Mouse (Mus musculus): Measurements from ENCODE around the gene Maml2. TPM values are rescaled to one million over a fixed set of nuclear protein-coding genes. Genes with fewer than 3 reads are reported as not detected.

Gene Maml2
- polyA plus RNA-seq, 1 experiment from 2014 or later = 5.0 TPM

GRCm38 (mm10) chr9:13651065-13651464 is 353.3 kb downstream of the Maml2 start:
- Histone ChIP-seq H3K4me3 (ENCODE audit: low read length) (no peak overlapping the region), H3K27me3 (replicated peaks; ENCODE audit: control insufficient read depth, insufficient read depth, low read length) (no peaks in the 10 kb centered on the region), H3K4me1 (ENCODE audit: control insufficient read depth, insufficient read depth, low read length) (no peaks in the 10 kb centered on the region), H3K36me3 (ENCODE audit: control insufficient read depth, insufficient read depth, low read length) (no peaks in the 10 kb centered on the region), H3K9me3 (ENCODE audit: control insufficient read depth, low read length) (no peaks in the 10 kb centered on the region), H3K9ac (ENCODE audit: low read depth, low read length) (no peak overlapping the region), H3K27ac (ENCODE audit: low read length) (no peak overlapping the region), H3K4me2 (ENCODE audit: low read depth, low read length) (no peak overlapping the region)
- WGBS = 79% methylated on average over 2 of the region's 2 CpGs
- no peak for ATAC-seq

- WGBS = 82% methylated on average over 4 of the region's 4 CpGs
- Histone ChIP-seq H3K4me1 (ENCODE audit: control insufficient read depth, insufficient read depth, low read length) (no peaks in the 10 kb centered on the region), H3K27me3 (replicated peaks; ENCODE audit: control insufficient read depth, insufficient read depth, low read length) (no peaks in the 10 kb centered on the region), H3K9ac (ENCODE audit: low read depth, low read length) (no peak overlapping the region), H3K27ac (ENCODE audit: low read length) (no peak overlapping the region), H3K4me3 (ENCODE audit: low read length) (no peak overlapping the region), H3K9me3 (ENCODE audit: control insufficient read depth, low read length) (no peaks in the 10 kb centered on the region), H3K36me3 (ENCODE audit: control insufficient read depth, insufficient read depth, low read length) (no peaks in the 10 kb centered on the region), H3K4me2 (ENCODE audit: low read depth, low read length) (no peak overlapping the region)
- no peak for ATAC-seq
Observed at GRCm38 (mm10) chr9:13651828-13652227, 354.1 kb downstream of the Maml2 start.

- H3K27me3 ChIP-seq (replicated peaks; ENCODE audit: control insufficient read depth, insufficient read depth, low read length) = no peaks in the 10 kb centered on the region
- H3K27ac ChIP-seq (ENCODE audit: low read length) = no peak overlapping the region
- no peaks in the 10 kb centered on the region for H3K4me1 ChIP-seq (ENCODE audit: control insufficient read depth, insufficient read depth, low read length)
- no peak overlapping the region for H3K4me3 ChIP-seq (ENCODE audit: low read length)
- H3K4me2 ChIP-seq (ENCODE audit: low read depth, low read length) = no peak overlapping the region
- H3K36me3 ChIP-seq (ENCODE audit: control insufficient read depth, insufficient read depth, low read length) = no peaks in the 10 kb centered on the region
- WGBS = 65% methylated on average over 8 of the region's 8 CpGs
- H3K9ac ChIP-seq (ENCODE audit: low read depth, low read length) = no peak overlapping the region
- no peaks in the 10 kb centered on the region for H3K9me3 ChIP-seq (ENCODE audit: control insufficient read depth, low read length)
- no peak for ATAC-seq
Observed at GRCm38 (mm10) chr9:13652389-13652877, 354.7 kb downstream of the Maml2 start.

GRCm38 (mm10) chr9:13652917-13653316 is 355.2 kb downstream of the Maml2 start:
- Histone ChIP-seq H3K4me1 (ENCODE audit: control insufficient read depth, insufficient read depth, low read length) (no peaks in the 10 kb centered on the region), H3K9ac (ENCODE audit: low read depth, low read length) (no peak overlapping the region), H3K9me3 (ENCODE audit: control insufficient read depth, low read length) (no peaks in the 10 kb centered on the region), H3K4me2 (ENCODE audit: low read depth, low read length) (no peak overlapping the region), H3K27me3 (replicated peaks; ENCODE audit: control insufficient read depth, insufficient read depth, low read length) (no peaks in the 10 kb centered on the region), H3K36me3 (ENCODE audit: control insufficient read depth, insufficient read depth, low read length) (no peaks in the 10 kb centered on the region), H3K4me3 (ENCODE audit: low read length) (no peak overlapping the region), H3K27ac (ENCODE audit: low read length) (no peak overlapping the region)
- peak; percentile 50; the same call in 1 of the 2 replicates for ATAC-seq
- 26% methylated on average over 3 of the region's 3 CpGs for WGBS

- Histone ChIP-seq H3K9ac (ENCODE audit: low read depth, low read length) (peak overlapping the region; percentile 43; the same call in 1 of the 2 replicates), H3K27me3 (replicated peaks; ENCODE audit: control insufficient read depth, insufficient read depth, low read length) (no peaks in the 10 kb centered on the region), H3K4me1 (ENCODE audit: control insufficient read depth, insufficient read depth, low read length) (peaks cover 10% of the 10 kb centered on the region), H3K36me3 (ENCODE audit: control insufficient read depth, insufficient read depth, low read length) (no peaks in the 10 kb centered on the region), H3K4me2 (ENCODE audit: low read depth, low read length) (peak overlapping the region; percentile 22), H3K4me3 (ENCODE audit: low read length) (peak overlapping the region; percentile 17; the same call in 1 of the 2 replicates), H3K9me3 (ENCODE audit: control insufficient read depth, low read length) (no peaks in the 10 kb centered on the region), H3K27ac (ENCODE audit: low read length) (0 out of 2 replicates have a peak overlapping the region, but pooled peaks have one; percentile 40)
- peak; percentile 66 for ATAC-seq
- WGBS = 8% methylated on average over 12 of the region's 12 CpGs
Observed at GRCm38 (mm10) chr9:13661768-13662623, 364.2 kb downstream of the Maml2 start.

- ATAC-seq = no peak
Observed at GRCm38 (mm10) chr9:13665487-13665969, 367.8 kb downstream of the Maml2 start.

GRCm38 (mm10) chr9:13667955-13668354 is 370.2 kb downstream of the Maml2 start:
- H3K27ac ChIP-seq (ENCODE audit: low read length) = no peak overlapping the region
- no peak overlapping the region for H3K4me3 ChIP-seq (ENCODE audit: low read length)
- no peaks in the 10 kb centered on the region for H3K4me1 ChIP-seq (ENCODE audit: control insufficient read depth, insufficient read depth, low read length)
- no peaks in the 10 kb centered on the region for H3K36me3 ChIP-seq (ENCODE audit: control insufficient read depth, insufficient read depth, low read length)
- H3K4me2 ChIP-seq (ENCODE audit: low read depth, low read length) = no peak overlapping the region
- no peak for ATAC-seq
- WGBS = 96% methylated on average over 1 of the region's 1 CpGs
- no peaks in the 10 kb centered on the region for H3K9me3 ChIP-seq (ENCODE audit: control insufficient read depth, low read length)
- no peak overlapping the region for H3K9ac ChIP-seq (ENCODE audit: low read depth, low read length)
- no peaks in the 10 kb centered on the region for H3K27me3 ChIP-seq (replicated peaks; ENCODE audit: control insufficient read depth, insufficient read depth, low read length)

More at GRCm38 (mm10) chr9:13665487-13665969, 367.8 kb downstream of the Maml2 start:
- H3K27ac ChIP-seq (ENCODE audit: low read length) = no peak overlapping the region
- no peaks in the 10 kb centered on the region for H3K9me3 ChIP-seq (ENCODE audit: control insufficient read depth, low read length)
- 76% methylated on average over 2 of the region's 2 CpGs for WGBS
- H3K9ac ChIP-seq (ENCODE audit: low read depth, low read length) = no peak overlapping the region
- no peak overlapping the region for H3K4me2 ChIP-seq (ENCODE audit: low read depth, low read length)
- no peak overlapping the region for H3K4me3 ChIP-seq (ENCODE audit: low read length)
- H3K36me3 ChIP-seq (ENCODE audit: control insufficient read depth, insufficient read depth, low read length) = no peaks in the 10 kb centered on the region
- peaks cover 10% of the 10 kb centered on the region for H3K4me1 ChIP-seq (ENCODE audit: control insufficient read depth, insufficient read depth, low read length)
- no peaks in the 10 kb centered on the region for H3K27me3 ChIP-seq (replicated peaks; ENCODE audit: control insufficient read depth, insufficient read depth, low read length)

- 74% methylated on average over 2 of the region's 2 CpGs for WGBS
- H3K9ac ChIP-seq (ENCODE audit: low read depth, low read length) = no peak overlapping the region
- H3K27ac ChIP-seq (ENCODE audit: low read length) = no peak overlapping the region
- no peak overlapping the region for H3K4me2 ChIP-seq (ENCODE audit: low read depth, low read length)
- H3K27me3 ChIP-seq (replicated peaks; ENCODE audit: control insufficient read depth, insufficient read depth, low read length) = no peaks in the 10 kb centered on the region
- no peaks in the 10 kb centered on the region for H3K4me1 ChIP-seq (ENCODE audit: control insufficient read depth, insufficient read depth, low read length)
- no peaks in the 10 kb centered on the region for H3K9me3 ChIP-seq (ENCODE audit: control insufficient read depth, low read length)
- no peak for ATAC-seq
- H3K36me3 ChIP-seq (ENCODE audit: control insufficient read depth, insufficient read depth, low read length) = no peaks in the 10 kb centered on the region
- no peak overlapping the region for H3K4me3 ChIP-seq (ENCODE audit: low read length)
Observed at GRCm38 (mm10) chr9:13668742-13669141, 371.0 kb downstream of the Maml2 start.

- H3K36me3 ChIP-seq (ENCODE audit: control insufficient read depth, insufficient read depth, low read length) = no peaks in the 10 kb centered on the region
- H3K4me1 ChIP-seq (ENCODE audit: control insufficient read depth, insufficient read depth, low read length) = no peaks in the 10 kb centered on the region
- no peak overlapping the region for H3K9ac ChIP-seq (ENCODE audit: low read depth, low read length)
- no peak overlapping the region for H3K4me2 ChIP-seq (ENCODE audit: low read depth, low read length)
- no peak for ATAC-seq
- H3K9me3 ChIP-seq (ENCODE audit: control insufficient read depth, low read length) = no peaks in the 10 kb centered on the region
- 84% methylated on average over 3 of the region's 3 CpGs for WGBS
- H3K4me3 ChIP-seq (ENCODE audit: low read length) = no peak overlapping the region
- no peaks in the 10 kb centered on the region for H3K27me3 ChIP-seq (replicated peaks; ENCODE audit: control insufficient read depth, insufficient read depth, low read length)
- H3K27ac ChIP-seq (ENCODE audit: low read length) = no peak overlapping the region
Observed at GRCm38 (mm10) chr9:13671125-13671769, 373.5 kb downstream of the Maml2 start.

Data from intestine, embryonic 16.5 days (tissue).